In the genomic region with DNA sequence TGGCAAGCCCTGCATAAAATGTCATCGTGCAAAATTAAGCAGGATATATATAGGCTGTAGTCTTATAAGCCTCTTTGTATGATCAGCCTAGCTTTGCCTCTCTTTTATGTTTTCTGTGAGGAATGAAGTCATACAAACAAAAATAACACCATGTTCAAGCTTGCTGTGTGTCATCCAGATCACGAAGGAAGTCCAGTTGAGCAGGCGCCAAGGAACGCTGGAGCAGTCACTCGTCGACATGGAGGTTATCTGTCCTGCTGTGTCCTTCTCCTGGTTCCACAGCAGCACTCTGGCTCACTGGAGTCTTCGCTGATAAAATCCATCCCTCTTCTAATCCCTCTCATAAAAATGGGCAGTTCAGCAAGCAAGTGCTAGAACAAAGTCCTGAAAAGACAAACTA, we compare ENCODE assay signal across 14 mouse cellular contexts.
A peak's percentile ranks its signal among the peaks of the same experiment; 100 is the strongest.
DNase-seq lines count a peak whose midpoint lies in the region; ATAC-seq and TF ChIP-seq lines count a peak whose summit lies in the region.
"Had no signal": no experiment of that assay in that cellular context is flagged by ENCODE, and none has a peak within 500 bp of the region (broad histone marks: within the 10 kb centered on the region; RNA-seq: fewer than 3 reads in every experiment).

No protein-coding gene starts in this region.

- 28% methylated on average over 7 of the region's 7 CpGs for WGBS in intestine, postnatal 0 days
- 44% methylated on average over 7 of the region's 7 CpGs for WGBS in intestine, embryonic 16.5 days

- no peak overlapping the region for H3K4me2 ChIP-seq in intestine, postnatal 0 days (replicated peaks; ENCODE audit: low read depth)
- no peak overlapping the region for H3K4me2 ChIP-seq in intestine, embryonic 16.5 days (ENCODE audit: low read depth, low read length)
- H3K4me2 ChIP-seq: embryonic facial prominence, embryonic 12.5 days; forebrain, embryonic 13.5 days; liver, embryonic 13.5 days had no signal

- no peak for TF ChIP-seq CTCF in intestine, postnatal 0 days (IDR thresholded peaks at IDR 0.05; ENCODE audit: low read depth)

- peak overlapping the region; percentile 7; the same call in 1 of the 2 replicates for H3K27ac ChIP-seq in intestine, postnatal 0 days (ENCODE audit: low read depth, low read length)
- H3K27ac ChIP-seq in intestine, embryonic 16.5 days (ENCODE audit: low read length) = no peak overlapping the region
- H3K27ac ChIP-seq: embryonic facial prominence, embryonic 12.5 days; forebrain, embryonic 13.5 days; liver, embryonic 13.5 days; macrophage had no signal

- H3K36me3 ChIP-seq in intestine, postnatal 0 days (ENCODE audit: control insufficient read depth, insufficient read depth) = no peaks in the 10 kb centered on the region
- no peaks in the 10 kb centered on the region for H3K36me3 ChIP-seq in intestine, embryonic 16.5 days (ENCODE audit: control insufficient read depth, insufficient read depth, low read length)
- H3K36me3 ChIP-seq: embryonic facial prominence, embryonic 12.5 days; liver, embryonic 13.5 days had no signal

- no peak overlapping the region for H3K4me3 ChIP-seq in intestine, postnatal 0 days (ENCODE audit: low read depth, low read length)
- no peak overlapping the region for H3K4me3 ChIP-seq in intestine, embryonic 16.5 days (ENCODE audit: low read length)
- H3K4me3 ChIP-seq: embryonic facial prominence, embryonic 12.5 days; forebrain, embryonic 13.5 days; liver, embryonic 13.5 days had no signal

- H3K27me3 ChIP-seq in intestine, postnatal 0 days (replicated peaks; ENCODE audit: control insufficient read depth, insufficient read depth, low read length) = peaks cover 16% of the 10 kb centered on the region; the same call in 1 of the 2 replicates
- peaks cover 8% of the 10 kb centered on the region; the same call in 1 of the 2 replicates for H3K27me3 ChIP-seq in intestine, embryonic 16.5 days (replicated peaks; ENCODE audit: control insufficient read depth, insufficient read depth, low read length)
- H3K27me3 ChIP-seq: Patski had no signal

- intact Hi-C loops in gastrocnemius, postnatal 36 days (cut with DNase I) = no loop called here

- H3K9ac ChIP-seq in intestine, postnatal 0 days (ENCODE audit: low read depth, low read length) = no peak overlapping the region
- H3K9ac ChIP-seq in intestine, embryonic 16.5 days (ENCODE audit: low read depth, low read length) = no peak overlapping the region
- H3K9ac ChIP-seq: embryonic facial prominence, embryonic 12.5 days; forebrain, embryonic 13.5 days; liver, embryonic 13.5 days had no signal

- no peak for ATAC-seq in intestine, postnatal 0 days
- no peak for ATAC-seq in intestine, embryonic 16.5 days
- no peak for ATAC-seq in megakaryocyte-erythroid progenitor cell, adult 5-6 weeks (replicated peaks; ENCODE audit: low FRiP score, low TSS enrichment, poor library complexity, severe bottlenecking)
- ATAC-seq: forebrain, embryonic 13.5 days had no signal

- H3K4me1 ChIP-seq in intestine, postnatal 0 days (replicated peaks; ENCODE audit: control insufficient read depth, insufficient read depth, low read length) = no peaks in the 10 kb centered on the region
- peaks cover 6% of the 10 kb centered on the region; the same call in 1 of the 2 replicates for H3K4me1 ChIP-seq in intestine, embryonic 16.5 days (ENCODE audit: control insufficient read depth, insufficient read depth, low read length)
- H3K4me1 ChIP-seq: embryonic facial prominence, embryonic 12.5 days; forebrain, embryonic 13.5 days; liver, embryonic 13.5 days had no signal

- DNase-seq in gastrocnemius, adult 18-20 months (ENCODE audit: low spot score) = peak; percentile 88
- peak; percentile 58 to 76 for DNase-seq in gastrocnemius, postnatal 36 days
- peak; percentile 71 for DNase-seq in kidney, postnatal 14 days
- no peak for DNase-seq in cerebellum, postnatal 14 days
- no peak for DNase-seq in thymus, adult 18-20 months
- DNase-seq: cerebellum, adult 9-10 months; liver, embryonic 13.5 days had no signal

- H3K9me3 ChIP-seq in intestine, postnatal 0 days (ENCODE audit: control insufficient read depth) = no peaks in the 10 kb centered on the region
- no peaks in the 10 kb centered on the region for H3K9me3 ChIP-seq in intestine, embryonic 16.5 days (ENCODE audit: control insufficient read depth, low read length)
- H3K9me3 ChIP-seq: embryonic facial prominence, embryonic 12.5 days; forebrain, embryonic 13.5 days; liver, embryonic 13.5 days had no signal

Comparison
In these comparisons a context has a peak if more than half of its experiments do, and no peak if none do; other contexts are left out.
1. DNase-seq: peak in gastrocnemius, adult 18-20 months (single experiment), gastrocnemius, postnatal 36 days (2 of 2) and kidney, postnatal 14 days (single experiment); none in cerebellum, postnatal 14 days (0 of 2) and thymus, adult 18-20 months (0 of 2).